Mouse (Mus musculus) liver, postnatal 0 days (tissue): ENCODE measurements around the gene Plac9a. TPM values are rescaled to one million over a fixed set of nuclear protein-coding genes. Genes with fewer than 3 reads are reported as not detected.
"Not testable (repeated sequence)": the region's sequence is repeated elsewhere in the genome, so short reads cannot be mapped to it uniquely, and the experiment has no call there.

Source experiments
- ATAC-seq: fragments of 200-750 bp; cut with Nextera tagmentation; 2 replicates; pipeline ENCODE4 v1.8.0; 2017; ENCODE audit warnings: mild to moderate bottlenecking, moderate library complexity
- DNase-seq: peaks from one replicate; pipeline ENCODE4 v3.0.0-alpha.2; 2016
- H3K27ac ChIP-seq: fragments of 300-500 bp; sonication (generic); 2 replicates; pipeline ENCODE4 v1.5.1; 2014; ENCODE audit warnings: antibody characterized with exemption, moderate library complexity, mild to moderate bottlenecking, low read depth
- H3K27me3 ChIP-seq: fragments of 300-500 bp; sonication (generic); 2 replicates; pipeline ENCODE4 v1.6.1; 2014; ENCODE audit warnings: low read length, control low read depth, mixed read lengths; ENCODE audit not compliant: insufficient read depth
- H3K36me3 ChIP-seq: fragments of 300-500 bp; sonication (generic); replicated peaks from 2 replicates; pipeline ENCODE4 v1.6.1; 2014; ENCODE audit warnings: mild to moderate bottlenecking, control low read depth, low read length, moderate library complexity, mixed read lengths; ENCODE audit not compliant: insufficient read depth
- H3K4me1 ChIP-seq: fragments of 300-500 bp; sonication (generic); 2 replicates; pipeline ENCODE4 v1.6.1; 2014; ENCODE audit warnings: antibody characterized with exemption, mild to moderate bottlenecking, control low read depth; ENCODE audit not compliant: insufficient read depth
- H3K4me2 ChIP-seq: fragments of 300-500 bp; sonication (generic); 2 replicates; pipeline ENCODE4 v1.6.1; 2014; ENCODE audit warnings: low read depth, mild to moderate bottlenecking, low read length, moderate library complexity, mixed read lengths
- H3K4me3 ChIP-seq: fragments of 300-500 bp; sonication (generic); 2 replicates; pipeline ENCODE4 v1.5.1; 2014; ENCODE audit warnings: low read depth, low read length
- H3K9ac ChIP-seq: fragments of 300-500 bp; sonication (generic); replicated peaks from 2 replicates; pipeline ENCODE4 v1.6.1; 2014; ENCODE audit warnings: mild to moderate bottlenecking, moderate library complexity
- H3K9me3 ChIP-seq: fragments of 300-500 bp; sonication (generic); 2 replicates; pipeline ENCODE4 v1.6.1; 2016; ENCODE audit warnings: mild to moderate bottlenecking, control low read depth, low read length, mixed read lengths
- WGBS: fragments of 180-500 bp; shearing (Covaris S2); extraction: QIAGEN DNeasy Blood & Tissue Kit; methylation state at CpG from one replicate; pipeline ENCODE4 v1.1.7; 2014; ENCODE audit not compliant: insufficient replicate concordance; 5-methylcytosine and 5-hydroxymethylcytosine counted together
- polyA plus RNA-seq: library from polyadenylated mRNA; unstranded; fragments of >200 nt; fragmentation: Nextera tagmentation; extraction: Ambion mirVana; gene quantifications from 2 replicates; pipeline ENCODE4 v1.2.1, GENCODE M21; 2015

Gene Plac9a
- polyA plus RNA-seq = not detected in 2 replicates

DNA sequence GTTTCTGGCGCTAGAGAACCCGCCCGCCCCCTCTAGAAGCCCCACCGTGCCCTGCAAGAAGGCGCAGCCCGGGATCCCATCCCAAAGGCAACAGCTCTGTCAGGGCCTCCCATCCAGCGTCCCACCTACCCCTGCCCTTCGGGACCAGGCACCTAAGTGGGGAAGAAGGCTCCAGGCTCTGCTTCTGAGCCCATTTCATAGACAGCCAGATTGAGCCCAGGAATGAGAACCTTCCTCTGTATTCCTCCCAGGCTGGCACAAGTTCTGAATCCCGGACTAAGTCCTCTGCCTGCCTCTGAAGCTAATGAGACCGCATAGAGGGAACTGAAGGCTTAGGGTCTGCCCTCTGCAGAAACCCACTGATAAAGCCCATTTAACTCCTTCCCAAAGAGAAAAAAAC lies at the start of gene Plac9a:
Plac9a (minus strand) TSS at position 101 of the 400 bp plus-strand sequence.
- DNase-seq, H3K4me1 ChIP-seq: not testable (repeated sequence)
- no CpG with 5 or more reads among the region's 10 CpGs for WGBS

DNA sequence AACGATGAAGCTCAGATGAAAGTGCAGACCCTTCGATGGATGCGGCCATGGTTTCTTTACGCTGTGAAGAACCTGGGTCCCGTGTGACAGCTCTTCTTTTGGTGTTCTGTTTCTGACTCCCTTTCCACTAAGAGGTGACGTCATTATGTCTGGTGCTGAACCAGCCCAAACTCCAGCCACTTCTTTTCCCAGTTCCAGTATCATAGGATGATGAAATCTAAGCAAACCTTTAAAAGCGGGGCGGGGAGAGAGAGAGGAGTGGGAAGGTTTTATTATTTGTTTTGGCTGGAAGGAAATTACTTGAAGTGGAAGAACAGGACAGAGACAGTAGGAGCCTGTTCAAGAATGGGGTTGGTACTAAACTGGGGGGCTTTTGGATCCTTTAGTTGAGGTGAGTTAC lies 35.1 kb upstream of the Plac9a start, which contains the start of gene Cphx1:
Cphx1 (plus strand) TSS at position 301 of the 400 bp plus-strand sequence.
- H3K27me3 ChIP-seq, H3K4me2 ChIP-seq, H3K9me3 ChIP-seq, H3K4me3 ChIP-seq, DNase-seq, H3K36me3 ChIP-seq, H3K27ac ChIP-seq, H3K9ac ChIP-seq, H3K4me1 ChIP-seq: not testable (repeated sequence)
- ATAC-seq = peak; percentile 24; the same call in 1 of the 2 replicates
- no CpG with 5 or more reads among the region's 8 CpGs for WGBS

More for the DNA sequence above, at the start of gene Plac9a:
- H3K4me3 ChIP-seq, H3K9ac ChIP-seq, ATAC-seq, H3K4me2 ChIP-seq, H3K27ac ChIP-seq, H3K9me3 ChIP-seq, H3K27me3 ChIP-seq, H3K36me3 ChIP-seq: not testable (repeated sequence)

DNA sequence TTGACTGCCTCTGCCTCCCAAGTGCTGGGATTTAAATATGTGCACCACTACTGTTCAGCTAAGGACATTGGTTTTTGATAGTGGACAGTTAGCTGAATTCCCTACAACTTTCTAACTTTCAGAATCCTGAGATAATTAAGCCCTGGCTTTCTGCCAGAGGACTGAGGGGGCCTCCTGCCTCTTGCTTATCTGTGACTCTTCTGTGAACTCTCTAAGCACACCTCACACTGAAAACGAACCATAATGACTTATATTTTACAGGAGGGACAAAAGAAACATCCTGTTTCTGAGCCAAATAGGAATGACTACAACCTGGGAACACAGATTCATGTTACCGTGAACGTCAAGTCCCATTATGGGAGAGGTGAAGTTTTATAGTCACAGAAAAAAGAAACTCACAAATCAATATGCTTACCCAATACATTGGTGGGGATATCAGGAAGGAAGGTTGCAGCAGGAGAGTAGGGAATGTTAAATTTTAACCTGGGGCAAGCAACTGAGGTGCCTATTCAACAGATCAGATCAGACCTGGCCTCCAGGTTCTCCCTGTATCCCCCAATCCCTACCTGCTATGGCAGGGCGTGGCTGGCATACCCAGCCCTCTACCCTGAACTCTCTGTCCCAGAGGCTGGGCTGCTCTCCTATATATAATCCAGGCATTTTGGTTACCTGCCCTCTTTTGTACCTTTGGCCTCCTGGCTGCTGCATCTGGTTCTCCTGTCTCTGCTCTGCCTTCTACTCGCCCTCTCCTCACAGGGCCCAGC lies 34.1 kb upstream of the Plac9a start:
- H3K9me3 ChIP-seq, H3K4me3 ChIP-seq, H3K4me2 ChIP-seq, DNase-seq, H3K9ac ChIP-seq, H3K36me3 ChIP-seq, H3K4me1 ChIP-seq, H3K27me3 ChIP-seq, H3K27ac ChIP-seq: not testable (repeated sequence)
- no CpG with 5 or more reads among the region's 5 CpGs for WGBS
- ATAC-seq = peak; percentile 99

DNA sequence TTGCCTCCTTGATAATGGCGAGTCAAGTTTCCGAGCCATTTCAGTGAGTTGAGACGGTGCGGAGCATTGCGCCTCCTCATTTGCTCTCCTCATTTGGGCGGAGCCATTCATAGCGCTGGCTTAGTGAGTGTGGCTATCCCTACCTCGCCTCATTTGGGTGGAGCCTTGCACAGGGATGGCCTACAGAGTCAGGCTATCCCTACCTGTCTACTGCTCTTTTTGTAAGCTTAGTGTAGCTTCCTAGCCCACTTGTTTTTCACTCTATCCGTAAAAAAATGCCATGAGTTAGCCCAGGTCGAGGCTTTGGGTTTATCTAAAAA lies 24.6 kb upstream of the Plac9a start, which contains the start of gene Tmem254a:
Tmem254a (minus strand) TSS at position 111 of the 320 bp plus-strand sequence.
- not testable (repeated sequence) for H3K9me3 ChIP-seq, H3K27ac ChIP-seq, H3K4me3 ChIP-seq, H3K36me3 ChIP-seq, H3K4me2 ChIP-seq, H3K9ac ChIP-seq, H3K27me3 ChIP-seq, H3K4me1 ChIP-seq, DNase-seq
- WGBS = no CpG with 5 or more reads among the region's 10 CpGs
- peak; percentile 87 for ATAC-seq

DNA sequence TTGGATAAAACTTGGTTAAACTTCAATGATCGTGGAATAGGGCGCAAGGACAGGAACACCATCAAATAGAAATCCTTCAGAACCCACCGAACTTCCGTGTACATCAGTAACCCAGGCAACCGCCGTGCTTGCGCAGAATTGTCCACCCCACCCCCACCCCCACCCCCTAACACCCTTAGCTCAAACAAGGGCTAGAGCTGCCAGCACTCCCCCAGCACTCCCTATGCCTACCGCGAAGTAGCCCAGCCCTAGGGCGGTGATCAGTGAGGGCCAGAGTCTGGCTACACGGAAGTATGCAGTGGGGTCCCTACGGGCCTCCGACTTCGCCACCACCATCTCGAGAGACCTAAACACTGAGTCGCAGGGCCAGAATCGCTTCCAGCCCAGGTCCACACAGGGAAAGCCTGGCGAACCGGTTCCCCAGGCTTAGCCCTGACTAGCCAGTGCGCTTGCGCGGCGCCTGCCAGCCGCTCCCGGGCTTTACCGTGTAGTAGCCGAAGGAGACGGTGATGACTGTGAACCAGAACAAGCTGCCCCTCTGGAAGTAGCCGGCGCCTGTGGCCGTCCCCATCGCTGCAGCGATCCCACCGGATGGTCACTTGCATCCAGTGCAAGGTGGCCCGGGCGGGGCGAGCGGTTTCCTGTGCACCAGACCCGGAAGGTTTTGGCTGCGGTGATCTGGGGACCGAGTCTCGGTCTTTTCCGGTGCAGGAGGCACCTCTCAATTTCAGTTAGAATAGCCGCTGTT lies 24.1 kb upstream of the Plac9a start:
- DNase-seq, H3K9me3 ChIP-seq, H3K27ac ChIP-seq, H3K4me3 ChIP-seq, H3K4me2 ChIP-seq, H3K27me3 ChIP-seq, H3K36me3 ChIP-seq, H3K9ac ChIP-seq, H3K4me1 ChIP-seq: not testable (repeated sequence)
- peak; percentile 86 for ATAC-seq
- no CpG with 5 or more reads among the region's 44 CpGs for WGBS

DNA sequence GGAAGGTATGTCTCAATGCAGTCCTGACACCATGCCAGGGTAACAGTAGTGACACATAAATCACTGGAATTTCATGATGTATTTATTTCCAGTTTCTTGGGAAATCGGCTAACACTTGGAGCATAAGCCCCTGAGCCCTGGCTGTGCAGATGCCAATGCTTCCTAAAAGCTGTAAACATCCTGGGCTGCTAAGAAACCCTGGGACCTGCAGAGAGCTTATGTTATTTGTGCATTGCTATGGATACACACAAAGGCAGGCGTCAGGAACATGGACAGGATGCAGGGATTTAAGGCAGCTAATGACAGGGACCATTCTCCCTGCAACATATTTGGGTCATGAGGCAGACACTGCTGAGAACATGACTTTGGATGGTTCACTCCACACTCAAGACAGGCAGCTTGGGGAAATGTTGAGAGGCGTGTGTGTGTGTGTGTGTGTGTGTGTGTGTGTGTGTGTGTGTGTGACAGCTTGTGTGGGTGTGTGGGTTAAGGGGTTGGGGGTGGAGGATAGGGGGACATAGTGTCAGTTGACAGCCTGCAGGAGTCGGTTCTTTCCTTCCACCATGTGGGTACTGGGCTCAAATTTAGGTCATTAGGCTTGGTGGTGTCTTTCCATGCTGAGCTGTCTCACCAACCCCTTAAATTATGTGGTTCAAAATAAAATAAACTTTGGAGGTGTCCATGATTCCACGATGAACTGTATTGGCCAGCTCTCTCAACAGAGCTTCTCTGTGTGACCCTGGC lies 15.7 kb upstream of the Plac9a start:
- ATAC-seq, H3K4me3 ChIP-seq, H3K4me2 ChIP-seq, H3K27ac ChIP-seq, H3K36me3 ChIP-seq, DNase-seq, H3K9ac ChIP-seq, H3K9me3 ChIP-seq, H3K27me3 ChIP-seq, H3K4me1 ChIP-seq: not testable (repeated sequence)
- WGBS = no CpG with 5 or more reads among the region's 5 CpGs

DNA sequence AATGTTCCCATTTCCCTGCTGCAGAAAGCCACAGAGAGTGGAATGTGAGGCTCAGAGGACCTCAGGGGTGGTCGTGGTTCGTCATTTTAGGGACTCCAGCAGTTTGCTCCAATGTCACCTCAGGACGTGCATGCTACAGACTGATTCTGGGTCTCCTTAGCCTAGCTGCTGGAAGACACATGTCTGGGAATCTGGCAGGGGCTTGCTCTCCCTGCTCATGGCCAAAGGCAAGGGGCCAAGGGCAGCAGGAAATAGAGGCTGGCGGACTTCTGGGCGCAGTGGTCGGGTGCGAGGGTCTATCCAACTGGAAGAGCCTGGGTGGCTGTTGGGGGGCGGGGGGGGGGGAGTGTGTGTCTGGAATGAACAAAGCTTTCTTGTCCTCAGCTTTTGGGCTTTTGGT lies 6.1 kb upstream of the Plac9a start:
- not testable (repeated sequence) for H3K4me1 ChIP-seq, H3K4me3 ChIP-seq, H3K36me3 ChIP-seq, DNase-seq, H3K27me3 ChIP-seq, H3K9ac ChIP-seq, ATAC-seq, H3K27ac ChIP-seq, H3K4me2 ChIP-seq, H3K9me3 ChIP-seq
- WGBS = no CpG with 5 or more reads among the region's 8 CpGs

DNA sequence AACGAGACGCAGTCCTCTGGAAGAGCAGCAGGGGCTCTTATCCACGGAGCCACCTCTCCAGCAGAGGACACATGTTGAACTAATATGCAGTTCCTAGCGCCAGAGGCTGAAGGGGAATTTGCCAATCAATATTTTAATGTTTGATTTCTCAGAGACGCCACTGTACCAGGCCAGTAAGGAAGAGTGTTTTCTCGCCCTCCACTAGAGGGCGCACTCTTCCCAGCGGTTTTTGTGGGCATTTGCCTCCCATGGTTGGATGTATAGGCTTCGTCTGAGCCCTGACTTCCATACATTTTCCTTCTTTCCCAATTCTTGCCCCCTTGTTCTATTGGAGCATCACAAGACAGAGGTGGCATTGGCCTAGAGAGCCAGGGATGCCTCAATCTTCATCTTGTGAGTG lies 4.4 kb upstream of the Plac9a start:
- WGBS = no CpG with 5 or more reads among the region's 9 CpGs
- H3K9ac ChIP-seq, ATAC-seq, H3K4me1 ChIP-seq, H3K27ac ChIP-seq, H3K36me3 ChIP-seq, H3K9me3 ChIP-seq, H3K27me3 ChIP-seq, H3K4me3 ChIP-seq, DNase-seq, H3K4me2 ChIP-seq: not testable (repeated sequence)

DNA sequence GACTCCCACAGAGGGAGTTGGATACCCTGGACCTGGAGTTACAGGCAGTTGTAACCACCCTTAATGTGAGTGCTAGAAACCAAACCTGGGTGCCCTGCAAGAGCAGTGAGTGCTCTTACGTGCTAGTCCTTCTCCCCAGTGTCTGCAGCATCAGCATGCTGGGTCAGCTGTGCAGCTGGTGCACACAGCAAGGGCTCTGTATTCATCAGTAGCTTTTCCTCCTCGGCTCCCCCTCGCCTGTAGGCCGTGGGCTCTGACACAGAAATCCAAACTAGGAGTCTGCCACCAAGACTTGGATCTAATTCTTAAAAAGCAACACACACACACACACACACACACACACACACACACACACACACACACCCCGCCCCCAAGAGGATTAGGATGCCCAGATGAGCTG lies 2.3 kb upstream of the Plac9a start:
- H3K36me3 ChIP-seq, H3K27me3 ChIP-seq, H3K9ac ChIP-seq, DNase-seq, H3K4me1 ChIP-seq, H3K27ac ChIP-seq, H3K9me3 ChIP-seq, H3K4me3 ChIP-seq, H3K4me2 ChIP-seq, ATAC-seq: not testable (repeated sequence)
- WGBS = 60% methylated on average over 1 of the region's 5 CpGs
